8 mouse cellular contexts compared by ENCODE assay signal in genomic region chr7:58626305-58627155, GRCm38 (mm10). TPM values are rescaled to one million over a fixed set of nuclear protein-coding genes. Genes with fewer than 3 reads are reported as not detected.
DNase-seq lines count a peak whose midpoint lies in the region; ATAC-seq lines count a peak whose summit lies in the region.

No protein-coding gene starts in this region.

- H3K27me3 ChIP-seq in embryonic facial prominence, embryonic 13.5 days, result no peaks in the 10 kb centered on the region
- H3K27me3 ChIP-seq in embryonic facial prominence, embryonic 10.5 days (replicated peaks; ENCODE audit: low read depth, poor library complexity, severe bottlenecking), result no peaks in the 10 kb centered on the region
- H3K27me3 ChIP-seq in embryonic facial prominence, embryonic 14.5 days (replicated peaks; ENCODE audit: control insufficient read depth, insufficient read depth, low read length), result no peaks in the 10 kb centered on the region
- H3K27me3 ChIP-seq in limb, embryonic 15.5 days, result no peaks in the 10 kb centered on the region

- H3K9me3 ChIP-seq in embryonic facial prominence, embryonic 13.5 days, result no peaks in the 10 kb centered on the region
- no peaks in the 10 kb centered on the region for H3K9me3 ChIP-seq in embryonic facial prominence, embryonic 10.5 days
- H3K9me3 ChIP-seq in embryonic facial prominence, embryonic 14.5 days (ENCODE audit: control insufficient read depth, low read length), result no peaks in the 10 kb centered on the region
- no peaks in the 10 kb centered on the region for H3K9me3 ChIP-seq in limb, embryonic 15.5 days

- peak overlapping the region; percentile 11; the same call in 1 of the 2 replicates for H3K27ac ChIP-seq in embryonic facial prominence, embryonic 13.5 days
- H3K27ac ChIP-seq in embryonic facial prominence, embryonic 10.5 days (replicated peaks), result no peak overlapping the region
- H3K27ac ChIP-seq in embryonic facial prominence, embryonic 14.5 days (replicated peaks; ENCODE audit: low read depth, low read length), result peak overlapping the region; percentile 6; the same call in 1 of the 2 replicates
- peak overlapping the region; percentile 59; the same call in 1 of the 2 replicates for H3K27ac ChIP-seq in limb, embryonic 15.5 days

- no peak overlapping the region for H3K9ac ChIP-seq in embryonic facial prominence, embryonic 13.5 days
- no peak overlapping the region for H3K9ac ChIP-seq in embryonic facial prominence, embryonic 14.5 days (ENCODE audit: low read depth, low read length)
- H3K9ac ChIP-seq in limb, embryonic 15.5 days, result no peak overlapping the region

- 57% methylated on average over 9 of the region's 9 CpGs for WGBS in embryonic facial prominence, embryonic 13.5 days
- WGBS in embryonic facial prominence, embryonic 10.5 days, result 86% methylated on average over 9 of the region's 9 CpGs
- 48% methylated on average over 9 of the region's 9 CpGs for WGBS in embryonic facial prominence, embryonic 14.5 days
- WGBS in limb, embryonic 15.5 days, result 46% methylated on average over 9 of the region's 9 CpGs

- peaks cover 6% of the 10 kb centered on the region; the same call in 1 of the 2 replicates for H3K4me1 ChIP-seq in embryonic facial prominence, embryonic 13.5 days
- no peaks in the 10 kb centered on the region for H3K4me1 ChIP-seq in embryonic facial prominence, embryonic 10.5 days
- no peaks in the 10 kb centered on the region for H3K4me1 ChIP-seq in embryonic facial prominence, embryonic 14.5 days (ENCODE audit: control insufficient read depth, insufficient read depth, low read length)
- no peaks in the 10 kb centered on the region for H3K4me1 ChIP-seq in limb, embryonic 15.5 days

- DNase-seq in embryonic facial prominence, embryonic 10.5 days (ENCODE audit: low spot score), result no peak
- peak; percentile 8 for DNase-seq in 416B (ENCODE audit: low read depth)
- peak; percentile 60 for DNase-seq in embryonic facial prominence, embryonic 14.5 days (ENCODE audit: low spot score)
- no peak for DNase-seq in B cell, adult 2 months
- DNase-seq in embryo, embryonic 11 days, result no peak
- no peak for DNase-seq in frontal cortex, postnatal 10 days (ENCODE audit: low spot score in 2 of 2)

- no peak overlapping the region for H3K4me2 ChIP-seq in embryonic facial prominence, embryonic 13.5 days
- no peak overlapping the region; the same call in 1 of the 2 replicates for H3K4me2 ChIP-seq in embryonic facial prominence, embryonic 14.5 days (ENCODE audit: low read depth, low read length)
- H3K4me2 ChIP-seq in limb, embryonic 15.5 days, result no peak overlapping the region

- no peak overlapping the region for H3K4me3 ChIP-seq in embryonic facial prominence, embryonic 13.5 days
- H3K4me3 ChIP-seq in embryonic facial prominence, embryonic 10.5 days, result no peak overlapping the region
- no peak overlapping the region for H3K4me3 ChIP-seq in embryonic facial prominence, embryonic 14.5 days (ENCODE audit: low read depth, low read length)
- no peak overlapping the region for H3K4me3 ChIP-seq in limb, embryonic 15.5 days

- ATAC-seq in embryonic facial prominence, embryonic 13.5 days (ENCODE audit: insufficient number of reproducible peaks, insufficient read depth, low FRiP score, low TSS enrichment, low read depth), result no peak
- ATAC-seq in embryonic facial prominence, embryonic 14.5 days (ENCODE audit: low read depth), result peak; percentile 26; the same call in 1 of the 2 replicates
- no peak for ATAC-seq in limb, embryonic 15.5 days (ENCODE audit: insufficient number of reproducible peaks, low FRiP score, low TSS enrichment, low read depth)

- H3K36me3 ChIP-seq in embryonic facial prominence, embryonic 13.5 days, result no peaks in the 10 kb centered on the region
- no peaks in the 10 kb centered on the region for H3K36me3 ChIP-seq in embryonic facial prominence, embryonic 10.5 days (replicated peaks)
- H3K36me3 ChIP-seq in embryonic facial prominence, embryonic 14.5 days (ENCODE audit: control insufficient read depth, insufficient read depth, low read length), result no peaks in the 10 kb centered on the region
- no peaks in the 10 kb centered on the region for H3K36me3 ChIP-seq in limb, embryonic 15.5 days

RNA-seq across cellular contexts. Expression of gene Atp10a, which starts 29.4 kb away (rescaled TPM):
- polyA plus RNA-seq in embryonic facial prominence, embryonic 13.5 days (2015; fragmentation: Nextera tagmentation; extraction: Ambion mirVana), result 2.0 and 2.1 TPM in 2 replicates
- polyA plus RNA-seq in embryonic facial prominence, embryonic 10.5 days (2016; fragmentation: Nextera tagmentation; extraction: Ambion mirVana), result 2.2 and 2.8 TPM in 2 replicates
- polyA plus RNA-seq in embryonic facial prominence, embryonic 14.5 days (2014; fragmentation: Nextera tagmentation; extraction: Ambion mirVana), result 3.2 and 5.0 TPM in 2 replicates
- polyA plus RNA-seq in limb, embryonic 15.5 days (2015; fragmentation: Nextera tagmentation; extraction: Ambion mirVana), result 3.2 TPM in 2 replicates

Comparison
In these comparisons a context has a peak if more than half of its experiments do, and no peak if none do; other contexts are left out.
1. DNase-seq: peak in 416B (single experiment) and embryonic facial prominence, embryonic 14.5 days (single experiment); none in embryonic facial prominence, embryonic 10.5 days (single experiment), B cell, adult 2 months (0 of 2), embryo, embryonic 11 days (single experiment) and frontal cortex, postnatal 10 days (0 of 2).